9 mouse cellular contexts compared by ENCODE assay signal in genomic region chr1:149961425-149962303, GRCm38 (mm10). TPM values are rescaled to one million over a fixed set of nuclear protein-coding genes. Genes with fewer than 3 reads are reported as not detected.
DNase-seq lines count a peak whose midpoint lies in the region; ATAC-seq and TF ChIP-seq lines count a peak whose summit lies in the region.
"Had no signal": no experiment of that assay in that cellular context is flagged by ENCODE, and none has a peak within 500 bp of the region (broad histone marks: within the 10 kb centered on the region; RNA-seq: fewer than 3 reads in every experiment).

No protein-coding gene starts in this region.

- no peaks in the 10 kb centered on the region for H3K9me3 ChIP-seq in heart, embryonic 11.5 days (replicated peaks; ENCODE audit: control insufficient read depth, low read length)
- no peaks in the 10 kb centered on the region for H3K9me3 ChIP-seq in forebrain, embryonic 16.5 days (ENCODE audit: control insufficient read depth, low read length)
- no peaks in the 10 kb centered on the region for H3K9me3 ChIP-seq in liver, postnatal 0 days (ENCODE audit: low read length)

- no peak for TF ChIP-seq CTCF in liver, postnatal 0 days (IDR thresholded peaks at IDR 0.05; ENCODE audit: low read depth)

- 62% methylated on average over 9 of the region's 9 CpGs for WGBS in heart, embryonic 11.5 days (ENCODE audit: insufficient replicate concordance)
- WGBS in forebrain, embryonic 16.5 days = 79% methylated on average over 9 of the region's 9 CpGs
- 30% methylated on average over 9 of the region's 9 CpGs for WGBS in liver, postnatal 0 days (ENCODE audit: insufficient replicate concordance)

- H3K36me3 ChIP-seq in heart, embryonic 11.5 days (ENCODE audit: control insufficient read depth, insufficient read depth, low read length) = no peaks in the 10 kb centered on the region
- no peaks in the 10 kb centered on the region for H3K36me3 ChIP-seq in forebrain, embryonic 16.5 days (ENCODE audit: control insufficient read depth, insufficient read depth)
- no peaks in the 10 kb centered on the region for H3K36me3 ChIP-seq in liver, postnatal 0 days (replicated peaks; ENCODE audit: insufficient read depth, low read length)

- intact Hi-C loops in left cerebral cortex, postnatal 14 days (cut with DNase I) = no loop called here
- intact Hi-C loops in left cerebral cortex, postnatal 10 days (cut with DNase I) = no loop called here

- H3K4me3 ChIP-seq in heart, embryonic 11.5 days (ENCODE audit: low read depth, low read length) = peak overlapping the region; percentile 52
- no peak overlapping the region for H3K4me3 ChIP-seq in forebrain, embryonic 16.5 days (replicated peaks; ENCODE audit: low read length)
- peak overlapping the region; percentile 69 for H3K4me3 ChIP-seq in liver, postnatal 0 days (ENCODE audit: low read depth, low read length)

- peak overlapping the region; percentile 77 for H3K4me2 ChIP-seq in heart, embryonic 11.5 days
- H3K4me2 ChIP-seq in forebrain, embryonic 16.5 days (ENCODE audit: low read length) = peak overlapping the region; percentile 49
- peak overlapping the region; percentile 75 for H3K4me2 ChIP-seq in liver, postnatal 0 days (ENCODE audit: low read depth, low read length)

- no peaks in the 10 kb centered on the region for H3K4me1 ChIP-seq in heart, embryonic 11.5 days (ENCODE audit: control insufficient read depth, insufficient read depth, low read length)
- H3K4me1 ChIP-seq in forebrain, embryonic 16.5 days (replicated peaks; ENCODE audit: control insufficient read depth, insufficient read depth, low read length) = no peaks in the 10 kb centered on the region
- H3K4me1 ChIP-seq in liver, postnatal 0 days (ENCODE audit: insufficient read depth) = no peaks in the 10 kb centered on the region

- peak overlapping the region; percentile 68 for H3K9ac ChIP-seq in heart, embryonic 11.5 days (ENCODE audit: low read depth, low read length)
- H3K9ac ChIP-seq in forebrain, embryonic 16.5 days (replicated peaks; ENCODE audit: low read depth, low read length) = no peak overlapping the region
- H3K9ac ChIP-seq in liver, postnatal 0 days (replicated peaks) = peak overlapping the region; percentile 77; the same call in 1 of the 2 replicates

- H3K27me3 ChIP-seq in heart, embryonic 11.5 days (ENCODE audit: control insufficient read depth, insufficient read depth, low read length) = no peaks in the 10 kb centered on the region
- no peaks in the 10 kb centered on the region for H3K27me3 ChIP-seq in forebrain, embryonic 16.5 days (replicated peaks; ENCODE audit: control insufficient read depth, insufficient read depth, low read length)
- H3K27me3 ChIP-seq in liver, postnatal 0 days (ENCODE audit: insufficient read depth, low read length) = no peaks in the 10 kb centered on the region

- ATAC-seq in heart, embryonic 11.5 days (replicated peaks; ENCODE audit: insufficient number of reproducible peaks, low FRiP score, low TSS enrichment) = no peak; the same call in 1 of the 2 replicates
- no peak for ATAC-seq in forebrain, embryonic 16.5 days
- peak; percentile 59 for ATAC-seq in liver, postnatal 0 days
- ATAC-seq: CD4-positive, CD25-positive, alpha-beta regulatory T cell, adult 4 months had no signal

- no peak for DNase-seq in heart, adult 11 months
- DNase-seq in A20 (ENCODE audit: low read depth, low spot score) = peak; percentile 41
- DNase-seq in liver, postnatal 0 days = no peak
- DNase-seq in adrenal gland, postnatal 4 days (ENCODE audit: low spot score in 2 of 2) = no peak
- no peak for DNase-seq in left cerebral cortex, postnatal 14 days (ENCODE audit: low spot score in 2 of 2)
- no peak for DNase-seq in left cerebral cortex, postnatal 10 days (ENCODE audit: extremely low spot score in 1 of 2, low spot score in 2 of 2)

- no peak overlapping the region for H3K27ac ChIP-seq in heart, embryonic 11.5 days (ENCODE audit: low read depth, low read length)
- no peak overlapping the region for H3K27ac ChIP-seq in forebrain, embryonic 16.5 days (ENCODE audit: low read length)
- H3K27ac ChIP-seq in liver, postnatal 0 days (ENCODE audit: low read depth) = no peak overlapping the region; the same call in 1 of the 2 replicates

- TF ChIP-seq EP300 in liver, postnatal 0 days (IDR thresholded peaks at IDR 0.05; ENCODE audit: low read depth) = no peak

RNA-seq across cellular contexts. Expression of gene Pla2g4a, which starts 0.6 kb away (rescaled TPM):
- 7.1 and 8.3 TPM in 2 replicates for polyA plus RNA-seq in heart, embryonic 11.5 days (2014; fragmentation: Nextera tagmentation; extraction: Ambion mirVana)
- 1.2 TPM in 2 replicates for polyA plus RNA-seq in forebrain, embryonic 16.5 days (2015; fragmentation: Nextera tagmentation; extraction: Ambion mirVana)
- polyA plus RNA-seq in liver, postnatal 0 days (2015; fragmentation: Nextera tagmentation; extraction: Ambion mirVana) = 4.9 and 5.5 TPM in 2 replicates
- 10 to 100 TPM in 1 of 2 experiments, 1 to 10 TPM in 1; 9.9 to 10.4 TPM for total RNA-seq in adrenal gland, postnatal 4 days (2021)
- total RNA-seq in left cerebral cortex, postnatal 14 days (2021) = 1 to 10 TPM; 1.7 to 2.6 TPM
- 1 to 10 TPM; 1.6 to 2.1 TPM for total RNA-seq in left cerebral cortex, postnatal 10 days (2021)
- polyA plus RNA-seq: CD4-positive, CD25-positive, alpha-beta regulatory T cell, adult 4 months had no signal
